Mouse (Mus musculus) embryo, embryonic 11.5 days (tissue): ENCODE data around the gene Rps6kl1.

Source experiments
- DNase-seq: peaks from one replicate; pipeline ENCODE4 v3.0.0-alpha.2; 2012; ENCODE audit warnings: low read depth, low spot score

The Rps6kl1 gene

DNA sequence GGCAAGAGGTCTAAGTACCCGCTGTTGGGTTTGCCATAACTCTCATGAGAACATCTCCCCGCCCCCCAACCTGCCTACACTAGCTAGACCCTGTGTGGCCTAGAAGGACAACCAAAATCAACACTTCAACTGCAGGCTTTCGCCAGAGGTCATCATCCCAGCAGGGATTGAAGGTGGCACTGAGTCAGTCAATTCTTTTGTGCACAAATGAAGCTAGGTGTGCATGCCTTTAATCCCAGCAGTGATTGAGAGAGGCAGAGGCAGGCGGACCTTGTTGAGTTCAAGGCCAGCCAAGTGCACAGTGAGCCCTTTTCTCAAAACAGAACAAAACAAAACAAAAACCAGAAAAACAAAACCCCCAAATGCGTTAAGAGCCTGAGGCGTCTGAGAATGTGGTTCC, 10.0 kb downstream of the Rps6kl1 start:
- DNase-seq, result no peak

- no peak for DNase-seq
Measured at GRCm38 (mm10) chr12:85140036-85140701, 10.9 kb downstream of the Rps6kl1 start.

DNA sequence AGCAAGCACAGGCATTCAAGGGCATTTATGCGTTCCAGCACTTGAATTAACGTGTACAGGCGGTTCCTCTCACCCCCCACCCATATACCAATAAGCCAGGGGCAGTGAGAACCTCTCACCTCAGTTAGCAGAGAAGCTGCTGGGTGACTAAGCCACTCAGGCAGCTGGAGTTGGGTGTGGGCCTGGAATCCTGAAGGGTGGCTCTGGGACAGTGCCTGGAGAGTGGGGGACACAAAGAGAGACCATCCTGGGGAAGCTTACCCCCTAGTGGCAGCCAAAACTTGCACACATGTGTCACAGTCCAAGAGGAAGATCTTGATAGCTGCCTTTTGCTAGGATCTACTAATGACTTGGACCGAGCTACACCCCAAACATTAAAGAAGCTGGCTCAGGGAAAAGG, 14.4 kb downstream of the Rps6kl1 start:
- no peak for DNase-seq

- no peak for DNase-seq
Measured at GRCm38 (mm10) chr12:85135513-85136470, 15.3 kb downstream of the Rps6kl1 start.

GRCm38 (mm10) chr12:85134043-85134794, 16.8 kb downstream of the Rps6kl1 start:
- DNase-seq, result no peak

DNA sequence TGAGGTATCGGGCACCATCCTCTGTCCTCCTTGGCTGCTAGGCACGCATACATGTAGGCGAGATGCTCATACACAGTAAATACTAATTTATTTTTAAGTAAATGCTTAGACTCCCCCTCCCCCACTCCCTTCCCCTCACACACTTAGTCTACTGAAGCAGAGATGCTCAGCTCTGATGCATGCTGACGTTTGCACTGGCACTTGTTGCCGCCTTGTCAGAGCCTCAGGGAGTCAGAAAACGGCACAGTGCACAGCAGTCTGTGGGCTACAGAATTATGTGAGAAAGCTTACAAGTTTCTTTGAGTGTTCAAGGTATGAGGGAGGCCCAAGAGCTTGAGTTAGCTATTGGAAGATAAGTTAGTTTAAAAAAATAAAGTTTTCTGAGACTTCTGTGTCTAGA, 19.7 kb downstream of the Rps6kl1 start:
- no peak for DNase-seq

GRCm38 (mm10) chr12:85129426-85129978, 21.6 kb downstream of the Rps6kl1 start:
- DNase-seq, result no peak

DNA sequence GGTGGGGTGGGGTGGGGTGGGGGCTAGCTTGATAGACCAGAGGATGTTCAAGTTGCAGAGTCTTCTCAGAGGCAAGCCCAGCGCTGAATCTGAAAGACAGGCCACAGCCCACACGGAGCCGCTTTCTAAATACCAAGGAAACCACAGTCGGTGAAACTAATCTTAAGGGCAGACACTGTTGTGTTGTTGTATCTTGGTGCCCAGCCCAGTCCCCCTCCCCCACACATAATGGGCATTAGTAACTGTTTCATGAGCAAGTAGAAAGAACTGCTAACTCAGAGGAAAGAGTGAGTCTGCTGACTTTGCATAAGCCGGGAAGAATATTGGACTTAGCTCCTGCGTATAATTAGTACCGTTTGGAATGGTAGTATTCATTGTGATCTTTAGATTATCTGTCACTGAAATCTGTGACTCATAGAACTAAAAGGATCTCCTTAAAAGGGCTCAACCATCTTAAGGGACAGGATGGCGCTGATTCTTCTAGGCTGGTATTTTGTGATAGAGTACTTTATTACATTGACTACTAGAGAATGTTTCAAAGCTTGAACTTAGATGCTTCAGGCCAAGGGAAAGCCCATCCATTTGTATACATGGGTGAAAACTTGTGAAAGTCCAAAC, 24.0 kb downstream of the Rps6kl1 start:
- DNase-seq, result no peak

- no peak for DNase-seq
Measured at GRCm38 (mm10) chr12:85124751-85125150, 26.3 kb downstream of the Rps6kl1 start.

GRCm38 (mm10) chr12:85123645-85124044, 27.4 kb downstream of the Rps6kl1 start:
- DNase-seq, result no peak

GRCm38 (mm10) chr12:85123108-85123530, 27.9 kb downstream of the Rps6kl1 start:
- no peak for DNase-seq

GRCm38 (mm10) chr12:85121806-85122459, 29.1 kb downstream of the Rps6kl1 start:
- no peak for DNase-seq

DNA sequence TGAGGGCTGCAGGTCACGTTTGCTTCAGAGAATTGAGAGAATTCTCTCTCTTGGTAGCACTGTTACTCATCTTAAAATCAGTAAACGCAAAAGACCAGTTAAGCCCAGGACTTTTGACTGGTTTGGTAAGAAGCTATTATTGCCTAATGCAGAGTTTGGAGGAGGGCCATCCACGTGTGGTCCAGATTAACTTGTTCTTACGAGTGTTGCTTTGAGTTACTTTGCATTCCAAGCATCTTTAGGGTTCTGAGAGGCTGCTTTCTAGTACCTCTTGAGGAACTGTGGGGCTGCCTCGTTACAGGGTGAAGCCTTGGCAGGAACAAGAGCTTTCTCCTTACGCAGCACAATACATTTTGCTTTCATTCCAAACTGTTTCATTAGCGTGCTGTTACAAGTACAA, 35.4 kb downstream of the Rps6kl1 start:
- no peak for DNase-seq

DNA sequence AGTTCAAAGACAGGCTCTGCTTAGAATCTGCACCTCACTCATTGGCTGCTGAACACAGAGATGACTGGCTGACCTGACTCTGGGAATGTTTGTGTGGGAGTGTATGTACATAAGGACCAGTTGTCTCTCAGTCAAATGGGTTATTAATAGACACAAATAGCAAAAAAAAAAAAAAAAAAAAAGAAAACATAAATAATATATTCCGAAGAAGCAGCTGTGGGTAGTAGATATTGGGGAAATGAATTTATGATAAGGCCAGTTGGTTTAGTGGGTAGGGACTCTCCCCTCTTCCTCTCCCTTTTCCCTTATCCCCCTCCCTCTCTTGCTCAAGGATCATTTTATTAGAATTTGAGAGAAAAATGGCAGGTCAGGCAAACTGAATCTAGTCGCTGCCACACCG, 37.1 kb downstream of the Rps6kl1 start:
- no peak for DNase-seq

DNA sequence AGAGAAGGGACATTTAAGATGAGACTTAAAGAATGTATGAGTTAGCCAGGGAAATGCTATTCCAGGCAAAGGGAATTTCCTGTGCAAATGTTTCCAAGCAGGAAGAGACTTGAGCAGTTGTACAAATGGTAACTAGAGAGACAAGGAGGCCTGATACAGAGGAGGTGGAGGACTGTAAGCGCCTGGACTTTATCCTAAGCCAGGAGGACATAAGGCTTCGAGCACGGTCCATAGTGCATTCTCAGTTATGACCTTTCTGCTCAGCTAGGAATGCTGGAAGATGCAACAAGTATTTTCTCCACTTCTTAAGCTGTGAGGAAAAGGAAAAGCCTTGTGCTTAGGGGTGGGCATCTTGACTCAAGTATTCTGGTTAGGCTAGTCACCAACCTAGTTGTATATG, 37.7 kb downstream of the Rps6kl1 start:
- no peak for DNase-seq

- no peak for DNase-seq
Measured at GRCm38 (mm10) chr12:85112550-85113251, 38.4 kb downstream of the Rps6kl1 start.

DNA sequence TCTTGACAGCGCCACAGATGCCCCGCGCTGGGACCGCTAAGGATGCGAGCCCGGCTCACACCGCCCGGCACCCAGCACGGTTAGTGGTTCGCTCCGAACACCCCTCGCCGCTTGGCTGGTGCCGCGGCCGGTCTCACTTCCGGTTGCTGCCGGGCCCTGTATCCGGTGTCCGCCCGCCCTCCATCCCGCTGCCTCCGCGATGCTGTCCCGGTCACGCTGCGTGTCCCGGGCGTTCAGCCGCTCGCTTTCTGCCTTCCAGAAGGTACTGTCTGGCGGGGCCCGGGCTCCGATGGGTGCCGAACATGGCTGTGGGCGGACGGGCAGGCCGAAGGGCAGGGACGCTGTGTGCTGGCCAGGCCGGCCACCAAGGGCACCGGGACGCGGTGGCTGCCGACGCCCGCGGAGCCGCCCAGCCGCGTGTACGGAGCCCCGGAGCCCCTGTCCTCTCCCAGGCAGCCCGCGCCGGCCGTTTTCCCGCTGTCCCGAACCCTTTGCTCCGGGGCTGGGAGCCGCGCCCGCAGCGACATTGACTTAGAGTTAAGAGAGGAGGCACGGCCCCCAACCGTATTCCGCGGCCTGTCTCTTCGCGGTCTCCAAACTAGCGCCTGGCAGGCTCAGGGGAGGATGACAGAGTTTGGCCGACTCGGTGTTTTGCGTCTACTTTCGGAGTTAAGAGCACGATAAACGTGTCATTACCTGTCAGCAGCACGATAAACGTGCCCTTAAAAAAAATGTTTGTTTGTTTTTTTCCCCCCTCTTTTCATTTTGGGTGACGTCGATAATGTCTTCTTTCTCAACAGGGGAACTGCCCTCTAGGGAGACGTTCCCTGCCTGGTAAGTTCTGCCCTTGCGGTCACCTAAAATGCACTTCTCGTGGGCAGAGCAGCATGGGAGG, 40.1 kb downstream of the Rps6kl1 start, which contains the start of the genes Prox2 and Dlst:
Gene Prox2 (minus strand): TSS at position 62 of the 895 bp plus-strand sequence.
Gene Dlst (plus strand): TSS at position 136 of the 895 bp plus-strand sequence.
- peak; percentile 66 for DNase-seq

DNA sequence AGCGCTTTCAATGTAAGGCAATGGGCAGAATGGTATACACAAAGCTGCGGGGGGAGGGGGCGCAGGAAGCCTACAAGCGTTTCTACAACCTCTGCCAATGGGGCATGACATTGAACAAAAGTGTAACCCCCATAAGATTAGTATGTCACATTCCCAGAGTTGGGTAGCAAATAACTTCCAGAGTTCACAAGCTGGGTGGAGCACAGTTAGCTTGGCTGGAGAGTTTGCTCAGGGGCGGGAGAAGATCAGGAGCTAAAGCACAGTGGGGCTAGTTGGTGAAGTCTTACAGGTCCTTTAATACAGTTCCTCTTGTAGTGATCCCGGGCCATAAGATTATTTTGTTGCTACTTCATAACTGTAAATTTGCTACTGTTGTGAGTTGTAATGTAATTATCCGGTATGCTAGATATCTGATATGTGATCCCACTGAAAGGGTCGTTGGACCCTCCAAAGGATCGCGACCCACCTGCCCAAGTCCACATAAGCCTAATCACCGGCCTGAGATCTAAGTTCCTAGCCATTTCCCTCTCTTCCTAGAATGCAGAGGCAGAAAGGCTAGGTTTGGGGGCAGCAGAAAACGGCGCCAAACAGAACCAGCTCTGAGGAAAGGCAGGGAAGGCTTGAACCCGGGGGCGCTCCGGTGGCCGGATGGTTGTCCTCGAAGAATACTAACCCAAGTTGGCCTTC, 40.9 kb downstream of the Rps6kl1 start:
- DNase-seq, result no peak
